Comparison of ENCODE assay signal across 39 mouse cellular contexts in the genomic region with DNA sequence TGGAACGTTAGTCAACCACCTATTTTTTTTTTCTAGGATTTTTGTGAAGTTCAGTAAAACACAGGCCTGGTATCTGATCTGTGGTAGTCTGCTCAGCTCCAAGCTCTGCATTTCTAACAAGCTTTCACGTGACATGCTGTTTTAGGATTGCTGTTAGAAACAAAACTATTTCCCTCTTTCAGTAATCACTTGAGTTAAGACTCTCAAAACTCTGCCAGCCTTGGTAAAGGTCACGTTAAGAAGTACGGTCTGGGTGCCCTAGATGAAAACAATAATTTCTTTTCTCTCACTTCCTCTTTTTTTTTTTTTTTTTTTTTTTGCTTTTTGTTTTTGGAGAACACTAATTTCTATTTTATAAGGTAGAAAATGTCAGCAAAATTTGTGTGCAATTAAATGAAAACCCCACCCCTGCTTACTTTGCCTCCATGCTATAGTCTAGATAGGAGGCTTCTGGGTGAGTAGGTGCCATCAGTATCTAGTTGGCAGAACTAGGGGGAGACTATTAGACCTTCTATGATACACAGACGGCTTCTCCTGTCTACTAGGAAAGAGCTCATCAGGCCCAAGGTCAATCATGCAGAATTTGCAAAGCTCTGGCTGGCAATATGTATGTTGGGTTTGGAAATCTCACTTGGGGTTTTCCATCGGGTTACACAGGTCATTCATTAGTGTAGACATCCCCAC. TPM values are rescaled to one million over a fixed set of nuclear protein-coding genes. Genes with fewer than 3 reads are reported as not detected.
DNase-seq lines count a peak whose midpoint lies in the region; ATAC-seq and TF ChIP-seq lines count a peak whose summit lies in the region.
"Had no signal": no experiment of that assay in that cellular context is flagged by ENCODE, and none has a peak within 500 bp of the region (broad histone marks: within the 10 kb centered on the region; RNA-seq: fewer than 3 reads in every experiment).

No protein-coding gene starts in this region.

- H3K4me2 ChIP-seq in hindbrain, embryonic 11.5 days (replicated peaks; ENCODE audit: low read depth, low read length): no peak overlapping the region
- H3K4me2 ChIP-seq in hindbrain, embryonic 13.5 days: no peak overlapping the region
- H3K4me2 ChIP-seq: heart, embryonic 15.5 days; hindbrain, embryonic 15.5 days; limb, embryonic 12.5 days; liver, embryonic 13.5 days; midbrain, embryonic 11.5 days; neural tube, embryonic 12.5 days; stomach, embryonic 15.5 days had no signal

- no peak for TF ChIP-seq POLR2A in spleen, adult 2 months (IDR thresholded peaks at IDR 0.05; ENCODE audit: low read depth, low read length)

- 23% methylated on average over 6 of the region's 6 CpGs for WGBS in spleen, adult 2 months
- 88% methylated on average over 6 of the region's 6 CpGs for WGBS in hindbrain, embryonic 11.5 days
- 89% methylated on average over 6 of the region's 6 CpGs for WGBS in hindbrain, embryonic 13.5 days

- H3K4me3 ChIP-seq in spleen, adult 2 months (ENCODE audit: extremely low read depth, insufficient read depth, insufficient read length): no peak overlapping the region
- no peak overlapping the region for H3K4me3 ChIP-seq in G1E (ENCODE audit: low read depth, low read length)
- H3K4me3 ChIP-seq in hindbrain, embryonic 11.5 days (ENCODE audit: low read depth, low read length): no peak overlapping the region
- H3K4me3 ChIP-seq in hindbrain, embryonic 13.5 days: no peak overlapping the region
- H3K4me3 ChIP-seq: heart, embryonic 10.5 days; heart, embryonic 15.5 days; hindbrain, embryonic 15.5 days; limb, embryonic 12.5 days; liver, embryonic 13.5 days; myocyte; neural tube, embryonic 12.5 days; stomach, embryonic 15.5 days had no signal

- H3K36me3 ChIP-seq in spleen, adult 2 months (ENCODE audit: control insufficient read depth, insufficient read depth, low read length): no peaks in the 10 kb centered on the region
- H3K36me3 ChIP-seq in G1E (replicated peaks): no peaks in the 10 kb centered on the region
- no peaks in the 10 kb centered on the region for H3K36me3 ChIP-seq in hindbrain, embryonic 11.5 days (ENCODE audit: control insufficient read depth, insufficient read depth, low read length)
- no peaks in the 10 kb centered on the region for H3K36me3 ChIP-seq in hindbrain, embryonic 13.5 days
- H3K36me3 ChIP-seq: heart, embryonic 10.5 days; heart, embryonic 15.5 days; hindbrain, embryonic 15.5 days; limb, embryonic 12.5 days; liver, embryonic 13.5 days; neural tube, embryonic 12.5 days; stomach, embryonic 15.5 days had no signal

- no peak for DNase-seq in spleen, adult 2 months (ENCODE audit: low read depth in 1 of 2, low spot score in 2 of 2)
- DNase-seq in spleen, adult 12 weeks (ENCODE audit: low spot score): no peak
- DNase-seq in G1E (ENCODE audit: low spot score): no peak
- no peak for DNase-seq in hindbrain, embryonic 11.5 days (ENCODE audit: low spot score)
- DNase-seq in ovary, postnatal 36 days (ENCODE audit: low spot score): no peak
- DNase-seq: adrenal gland, adult 8-10 months; cerebellum, adult 8-10 months; cerebellum, postnatal 25 days; gastrocnemius, postnatal 14 days; heart, adult 11 months; heart, postnatal 36 days; kidney, adult 18-20 months; kidney, postnatal 4 days; liver, embryonic 13.5 days; lung, adult 2 months; lung, postnatal 10 days; retina, postnatal 1 day; right cerebral cortex, postnatal 25 days had no signal

- H3K9me3 ChIP-seq in G1E (replicated peaks): no peaks in the 10 kb centered on the region
- H3K9me3 ChIP-seq in hindbrain, embryonic 11.5 days (ENCODE audit: control insufficient read depth, low read length): no peaks in the 10 kb centered on the region
- H3K9me3 ChIP-seq in hindbrain, embryonic 13.5 days: no peaks in the 10 kb centered on the region
- H3K9me3 ChIP-seq: heart, embryonic 10.5 days; heart, embryonic 15.5 days; hindbrain, embryonic 15.5 days; limb, embryonic 12.5 days; liver, embryonic 13.5 days; neural tube, embryonic 12.5 days; stomach, embryonic 15.5 days had no signal

- peak overlapping the region; percentile 36; the same call in 1 of the 2 replicates for H3K27ac ChIP-seq in spleen, adult 2 months (ENCODE audit: insufficient read depth, low read length)
- no peak overlapping the region for H3K27ac ChIP-seq in hindbrain, embryonic 11.5 days (ENCODE audit: low read depth, low read length)
- no peak overlapping the region for H3K27ac ChIP-seq in hindbrain, embryonic 13.5 days
- H3K27ac ChIP-seq: heart, embryonic 10.5 days; heart, embryonic 15.5 days; hindbrain, embryonic 15.5 days; limb, embryonic 12.5 days; liver, embryonic 13.5 days; neural tube, embryonic 12.5 days; stomach, embryonic 15.5 days had no signal

- peaks cover 5% of the 10 kb centered on the region; the same call in 1 of the 2 replicates for H3K4me1 ChIP-seq in spleen, adult 2 months (ENCODE audit: control insufficient read depth, insufficient read depth, insufficient read length)
- no peaks in the 10 kb centered on the region for H3K4me1 ChIP-seq in G1E (ENCODE audit: insufficient read depth, low read depth, low read length)
- no peaks in the 10 kb centered on the region for H3K4me1 ChIP-seq in hindbrain, embryonic 11.5 days (replicated peaks; ENCODE audit: control insufficient read depth, insufficient read depth, low read length)
- H3K4me1 ChIP-seq in hindbrain, embryonic 13.5 days (replicated peaks): no peaks in the 10 kb centered on the region
- H3K4me1 ChIP-seq: heart, embryonic 10.5 days; heart, embryonic 15.5 days; liver, embryonic 13.5 days; neural tube, embryonic 12.5 days; stomach, embryonic 15.5 days had no signal

- TF ChIP-seq CTCF in spleen, adult 2 months (IDR thresholded peaks at IDR 0.05; ENCODE audit: extremely low read depth, insufficient read depth, insufficient read length, insufficient replicate concordance): no peak
- TF ChIP-seq CTCF in G1E (IDR thresholded peaks at IDR 0.05; ENCODE audit: low read depth, low read length): no peak

- ATAC-seq in G1E (ENCODE audit: extremely low read depth, insufficient number of reproducible peaks, low FRiP score, poor library complexity, severe bottlenecking): peak; percentile 31; the same call in 1 of the 2 replicates
- ATAC-seq in common myeloid progenitor, adult 5-6 weeks (replicated peaks; ENCODE audit: low read depth, poor library complexity, severe bottlenecking): peak; percentile 68; the same call in 1 of the 2 replicates
- ATAC-seq in neutrophil, adult 5-6 weeks (ENCODE audit: extremely low read depth, insufficient number of reproducible peaks, low FRiP score, poor library complexity, severe bottlenecking): peak; percentile 77
- ATAC-seq in hindbrain, embryonic 11.5 days (ENCODE audit: low FRiP score): no peak
- ATAC-seq in hindbrain, embryonic 13.5 days (ENCODE audit: low FRiP score): no peak
- ATAC-seq: activated CD4-positive, CD25-positive, alpha-beta regulatory T cell, adult 4 months; forebrain, embryonic 14.5 days; inflammation-experienced regulatory T-cells, adult 6 months had no signal

- no peaks in the 10 kb centered on the region for H3K27me3 ChIP-seq in spleen, adult 2 months (ENCODE audit: control insufficient read depth, insufficient read depth, low read length)
- H3K27me3 ChIP-seq in G1E (ENCODE audit: insufficient read depth, low read length): no peaks in the 10 kb centered on the region
- no peaks in the 10 kb centered on the region for H3K27me3 ChIP-seq in hindbrain, embryonic 11.5 days (ENCODE audit: control insufficient read depth, insufficient read depth, low read length)
- H3K27me3 ChIP-seq in hindbrain, embryonic 13.5 days: no peaks in the 10 kb centered on the region
- H3K27me3 ChIP-seq: heart, embryonic 15.5 days; hindbrain, embryonic 15.5 days; limb, embryonic 12.5 days; liver, embryonic 13.5 days; neural tube, embryonic 12.5 days; stomach, embryonic 15.5 days had no signal

- no peak overlapping the region for H3K9ac ChIP-seq in hindbrain, embryonic 11.5 days (ENCODE audit: low read depth, low read length)
- no peak overlapping the region for H3K9ac ChIP-seq in hindbrain, embryonic 13.5 days
- H3K9ac ChIP-seq: heart, embryonic 15.5 days; hindbrain, embryonic 15.5 days; limb, embryonic 12.5 days; liver, embryonic 13.5 days; neural tube, embryonic 12.5 days; stomach, embryonic 15.5 days had no signal

RNA-seq across cellular contexts. Expression of a gene that starts 5.1 kb away (rescaled TPM):
- 1.1 and 1.3 TPM in 2 replicates for polyA plus RNA-seq in spleen, adult 2 months (2012; rRNA removed)
- total RNA-seq in G1E (2014; fragmentation: Nextera tagmentation) (not detected in 2 replicates), G1E (2017) (not detected in 2 replicates)
- polyA plus RNA-seq in G1E (2012): not detected in 2 replicates
- total RNA-seq in common myeloid progenitor, adult 5-6 weeks (2017): not detected in 2 replicates
- total RNA-seq in neutrophil, adult 5-6 weeks (2017): not detected in 2 replicates
- polyA plus RNA-seq in hindbrain, embryonic 11.5 days (2014; fragmentation: Nextera tagmentation; extraction: Ambion mirVana): 17.8 and 27.2 TPM in 2 replicates
- 11.2 and 21.2 TPM in 2 replicates for polyA plus RNA-seq in hindbrain, embryonic 13.5 days (2015; fragmentation: Nextera tagmentation; extraction: Ambion mirVana)
- polyA plus RNA-seq: C2C12, myocyte had no signal

RNA-seq across cellular contexts. Expression of a gene that starts 55.7 kb away (rescaled TPM):
- not detected in 2 replicates for polyA plus RNA-seq in spleen, adult 2 months (2012; rRNA removed)
- not detected in 2 replicates for total RNA-seq in G1E (2014; fragmentation: Nextera tagmentation)
- total RNA-seq in G1E (2017): 0.35 TPM in 1 of 2 replicates, not detected in the other
- not detected in 2 replicates for polyA plus RNA-seq in G1E (2012)
- not detected in 2 replicates for total RNA-seq in common myeloid progenitor, adult 5-6 weeks (2017)
- total RNA-seq in neutrophil, adult 5-6 weeks (2017): not detected in 2 replicates
- polyA plus RNA-seq in hindbrain, embryonic 11.5 days (2014; fragmentation: Nextera tagmentation; extraction: Ambion mirVana): not detected in 2 replicates
- not detected in 2 replicates for polyA plus RNA-seq in hindbrain, embryonic 13.5 days (2015; fragmentation: Nextera tagmentation; extraction: Ambion mirVana)
- total RNA-seq: adrenal gland, adult 8-10 months; adrenal gland, postnatal 4 days; gastrocnemius, postnatal 14 days; heart, postnatal 36 days; layer of hippocampus, adult 8-10 months; layer of hippocampus, postnatal 25 days; midbrain, postnatal 0 days had no signal
- polyA plus RNA-seq: activated CD4-positive, CD25-positive, alpha-beta regulatory T cell, adult 4 months; C2C12; embryonic facial prominence, embryonic 11.5 days; forebrain, embryonic 14.5 days; heart, embryonic 10.5 days; heart, embryonic 15.5 days; hindbrain, embryonic 15.5 days; kidney, embryonic 16.5 days; limb, embryonic 12.5 days; liver, embryonic 13.5 days; lung, adult 2 months; midbrain, embryonic 11.5 days; midbrain, postnatal 0 days; neural tube, embryonic 12.5 days; stomach, embryonic 15.5 days had no signal

Comparison
In these comparisons a context has a peak if more than half of its experiments do, and no peak if none do; other contexts are left out.
1. ATAC-seq: peak in G1E (single experiment), common myeloid progenitor, adult 5-6 weeks (single experiment) and neutrophil, adult 5-6 weeks (single experiment); none in hindbrain, embryonic 11.5 days (single experiment) and hindbrain, embryonic 13.5 days (single experiment).